Mouse (Mus musculus) left cerebral cortex, postnatal 14 days (tissue): Measurements from ENCODE around the gene Ak3. TPM values are rescaled to one million over a fixed set of nuclear protein-coding genes. Genes with fewer than 3 reads are reported as not detected.

Experiments used
- DNase-seq, 2 experiments: peaks; one replicate each; pipeline ENCODE4 v3.0.0; 2021 to 2022; ENCODE audit warnings: low spot score in 2 of 2, mixed read lengths in 1 of 2
- intact Hi-C: fragments of 180-260 bp; cut with DNase I; formaldehyde crosslinking; loops from one replicate; pipeline ENCODE4 v1.15.1; 2025
- total RNA-seq, 2 experiments: library from RNA; stranded (reverse); gene quantifications; 2 replicates each; pipeline ENCODE4 v1.2.3; 2021

The Ak3 gene
- total RNA-seq, 2 experiments from 2014 or later = 52.3 to 53.2 TPM

- intact Hi-C loops = loop anchor here (1.0 to 10.0 kb wide), 3 partner anchors 55 to 272 kb away; partner anchors contain the start of genes Cdc37l1 and Jak2
- DNase-seq = no peak
Observed at GRCm38 (mm10) chr19:29046961-29047333, 814 bp downstream of the Ak3 start.

- DNase-seq = no peak
- intact Hi-C loops = loop anchor here (5.0 to 10.0 kb wide), 2 partner anchors 54 to 271 kb away; partner anchors contain the start of gene Cdc37l1
Observed at GRCm38 (mm10) chr19:29045956-29046650, 1.7 kb downstream of the Ak3 start.

- intact Hi-C loops = loop anchor here (5.0 to 10.0 kb wide), 2 partner anchors 53 to 271 kb away; partner anchors contain the start of gene Cdc37l1
- no peak for DNase-seq
Observed at GRCm38 (mm10) chr19:29045369-29045768, 2.4 kb downstream of the Ak3 start.

- intact Hi-C loops = loop anchor here (10.0 kb wide), 1 partner anchor 270 kb away; no protein-coding TSS in a partner anchor
- no peak for DNase-seq
Observed at GRCm38 (mm10) chr19:29044353-29044768, 3.4 kb downstream of the Ak3 start.

- no peak for DNase-seq
- intact Hi-C loops = loop anchor here (10.0 kb wide), 1 partner anchor 268 kb away; no protein-coding TSS in a partner anchor
Observed at GRCm38 (mm10) chr19:29042647-29043046, 5.1 kb downstream of the Ak3 start.

GRCm38 (mm10) chr19:29042143-29042542 is 5.6 kb downstream of the Ak3 start:
- no peak for DNase-seq
- intact Hi-C loops = loop anchor here (10.0 kb wide), 1 partner anchor 267 kb away; no protein-coding TSS in a partner anchor

GRCm38 (mm10) chr19:29040206-29040605 is 7.6 kb downstream of the Ak3 start:
- DNase-seq = no peak
- intact Hi-C loops = loop anchor here (10.0 kb wide), 1 partner anchor 265 kb away; no protein-coding TSS in a partner anchor

- DNase-seq = no peak
- intact Hi-C loops = no loop called here
Observed at GRCm38 (mm10) chr19:29039334-29039733, 8.4 kb downstream of the Ak3 start.

GRCm38 (mm10) chr19:29037541-29037940 is 10.2 kb downstream of the Ak3 start:
- no peak for DNase-seq
- intact Hi-C loops = no loop called here

- intact Hi-C loops = no loop called here
- no peak for DNase-seq
Observed at GRCm38 (mm10) chr19:29037026-29037425, 10.7 kb downstream of the Ak3 start.

GRCm38 (mm10) chr19:29032662-29033061 is 15.1 kb downstream of the Ak3 start:
- intact Hi-C loops = no loop called here
- DNase-seq = no peak

- intact Hi-C loops = no loop called here
- no peak for DNase-seq
Observed at GRCm38 (mm10) chr19:29031788-29032187, 16.0 kb downstream of the Ak3 start.

- intact Hi-C loops = no loop called here
- DNase-seq = peak; percentile 49 to 76
Observed at GRCm38 (mm10) chr19:29024391-29024947, 23.3 kb downstream of the Ak3 start.

- DNase-seq = no peak
- intact Hi-C loops = no loop called here
Observed at GRCm38 (mm10) chr19:29021754-29022345, 25.9 kb downstream of the Ak3 start.

GRCm38 (mm10) chr19:29019647-29020046 is 28.1 kb downstream of the Ak3 start:
- intact Hi-C loops = no loop called here
- DNase-seq = no peak

- intact Hi-C loops = no loop called here
- DNase-seq = no peak
Observed at GRCm38 (mm10) chr19:29016786-29017185, 31.0 kb downstream of the Ak3 start.

GRCm38 (mm10) chr19:29016204-29016765 is 31.5 kb downstream of the Ak3 start:
- intact Hi-C loops = no loop called here
- no peak for DNase-seq

GRCm38 (mm10) chr19:29015410-29016203 is 32.2 kb downstream of the Ak3 start:
- no peak for DNase-seq
- intact Hi-C loops = no loop called here

- no peak for DNase-seq
- intact Hi-C loops = no loop called here
Observed at GRCm38 (mm10) chr19:29014466-29015055, 33.2 kb downstream of the Ak3 start.
